Mouse (Mus musculus) urinary bladder, postnatal 36 days (tissue): ENCODE results near the gene Zfpm1.

Source experiments
- DNase-seq, 2 experiments: peaks; one replicate each; pipeline ENCODE4 v3.0.0; 2022; ENCODE audit warnings: low spot score in 2 of 2, mixed read lengths in 1 of 2

Gene Zfpm1

DNA sequence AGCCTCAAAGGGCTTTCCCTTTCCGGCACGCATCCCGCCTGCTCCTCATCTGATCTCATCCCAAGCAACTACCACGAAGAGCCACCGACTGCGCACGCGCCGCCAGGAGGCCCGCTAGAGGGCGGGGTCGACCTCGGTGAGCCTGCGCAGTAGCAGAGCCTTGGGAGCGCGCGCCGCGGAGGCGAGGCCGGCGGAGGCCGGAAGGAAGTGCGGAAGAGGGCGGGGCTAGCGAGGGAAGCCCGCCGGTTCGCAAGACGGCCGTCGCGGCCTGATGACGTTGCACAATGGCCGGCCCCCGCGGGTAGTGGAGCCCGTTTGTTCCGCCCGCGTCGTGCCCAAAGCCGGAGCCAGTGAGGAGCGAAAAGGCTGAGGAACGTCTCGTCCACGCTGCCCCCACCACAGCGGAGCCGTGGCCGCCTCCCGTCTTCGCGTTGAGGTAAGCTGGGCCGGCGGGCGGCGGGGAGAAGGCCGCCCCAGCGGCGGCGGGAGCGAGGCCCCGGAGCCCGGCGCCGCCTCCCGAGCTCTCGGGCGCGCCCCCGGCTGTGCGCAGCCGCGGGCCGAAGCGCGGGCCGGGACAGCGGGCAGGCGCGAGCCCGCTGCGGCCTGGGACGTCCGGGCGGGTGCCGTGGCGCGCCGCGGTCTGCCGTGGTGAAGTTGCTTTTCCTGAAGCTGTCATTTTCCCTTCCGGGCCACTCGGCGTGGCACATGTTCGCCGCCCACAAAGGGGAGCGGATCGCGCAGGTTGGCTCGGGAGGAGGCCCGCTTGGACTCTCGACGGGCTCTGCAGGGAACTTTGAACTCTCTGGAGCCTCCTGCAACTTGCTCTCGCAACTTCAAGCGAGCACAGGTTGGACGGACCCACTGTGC lies 94.7 kb downstream of the Zfpm1 start, which contains the start of gene Zc3h18:
Gene Zc3h18, plus strand, starts transcription at position 245 of the 867 bp plus-strand sequence.
- DNase-seq, result peak; percentile 97 to 99

DNA sequence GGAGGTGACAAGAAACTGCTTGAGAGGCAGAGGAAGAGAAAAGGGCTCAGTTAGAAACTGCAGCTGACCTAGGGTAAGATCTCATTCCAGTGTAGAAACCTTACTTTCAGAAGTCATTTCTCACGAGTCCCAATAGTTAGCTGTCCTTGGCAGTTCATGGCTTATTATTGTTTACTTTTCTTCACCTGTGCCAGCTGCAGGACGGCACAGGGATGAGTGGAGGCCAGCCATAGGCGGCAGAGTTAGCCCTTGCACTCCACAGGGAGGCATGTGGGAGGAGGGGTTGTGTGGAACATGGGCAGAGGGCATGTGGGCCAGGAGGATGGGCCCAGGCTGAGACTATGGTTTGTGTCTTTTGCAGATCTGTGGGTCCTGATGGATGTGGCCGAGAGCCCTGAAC lies 101.1 kb downstream of the Zfpm1 start:
- DNase-seq, result no peak
